Mouse (Mus musculus) intestine, embryonic 16.5 days (tissue): ENCODE results near the gene Fam173a. TPM values are rescaled to one million over a fixed set of nuclear protein-coding genes. Genes with fewer than 3 reads are reported as not detected.
A peak's percentile ranks its signal among the peaks of the same experiment; 100 is the strongest.

ENCODE experiments used
- ATAC-seq: fragments of 200-750 bp; cut with Nextera tagmentation; 2 replicates; pipeline ENCODE4 v1.8.0; 2017; ENCODE audit warnings: moderate TSS enrichment, moderate library complexity
- H3K27ac ChIP-seq: fragments of 300-500 bp; sonication (generic); 2 replicates; pipeline ENCODE4 v1.5.1; 2014; ENCODE audit warnings: mild to moderate bottlenecking, low read length
- H3K27me3 ChIP-seq: fragments of 300-500 bp; sonication (generic); replicated peaks from 2 replicates; pipeline ENCODE4 v1.6.1; 2014; ENCODE audit warnings: low read length, control low read depth, mixed read lengths; ENCODE audit not compliant: control insufficient read depth, insufficient read depth
- H3K36me3 ChIP-seq: fragments of 300-500 bp; sonication (generic); 2 replicates; pipeline ENCODE4 v1.6.1; 2014; ENCODE audit warnings: low read length, control low read depth; ENCODE audit not compliant: control insufficient read depth, insufficient read depth
- H3K4me1 ChIP-seq: fragments of 300-500 bp; sonication (generic); 2 replicates; pipeline ENCODE4 v1.6.1; 2014; ENCODE audit warnings: low read length, control low read depth, mixed read lengths; ENCODE audit not compliant: control insufficient read depth, insufficient read depth
- H3K4me2 ChIP-seq: fragments of 300-500 bp; sonication (generic); 2 replicates; pipeline ENCODE4 v1.6.1; 2014; ENCODE audit warnings: low read depth, low read length, control low read depth
- H3K4me3 ChIP-seq: fragments of 300-500 bp; sonication (generic); 2 replicates; pipeline ENCODE4 v1.5.1; 2014; ENCODE audit warnings: mild to moderate bottlenecking, low read length
- H3K9ac ChIP-seq: fragments of 300-500 bp; sonication (generic); 2 replicates; pipeline ENCODE4 v1.6.1; 2014; ENCODE audit warnings: low read depth, low read length
- H3K9me3 ChIP-seq: fragments of 300-500 bp; sonication (generic); 2 replicates; pipeline ENCODE4 v1.6.1; 2016; ENCODE audit warnings: low read length, control low read depth; ENCODE audit not compliant: control insufficient read depth
- WGBS: fragments of 180-500 bp; shearing (Covaris S2); extraction: QIAGEN DNeasy Blood & Tissue Kit; methylation state at CpG from one replicate; pipeline ENCODE4 v1.1.7; 2014; 5-methylcytosine and 5-hydroxymethylcytosine counted together
- polyA plus RNA-seq: library from polyadenylated mRNA; unstranded; fragments of >200 nt; fragmentation: Nextera tagmentation; extraction: Ambion mirVana; gene quantifications from 2 replicates; pipeline ENCODE4 v1.2.1, GENCODE M21; 2015

The Fam173a gene
- polyA plus RNA-seq, 1 experiment from 2014 or later = 111 TPM

- no peak for ATAC-seq
- 80% methylated on average over 4 of the region's 4 CpGs for WGBS
- H3K4me3 ChIP-seq = peak overlapping the region; percentile 69
- H3K4me2 ChIP-seq = peak overlapping the region; percentile 67
- H3K9me3 ChIP-seq = no peaks in the 10 kb centered on the region
- H3K9ac ChIP-seq = 0 out of 2 replicates have a peak overlapping the region, but pooled peaks have one; percentile 82
- no peaks in the 10 kb centered on the region for H3K27me3 ChIP-seq
- H3K36me3 ChIP-seq = peaks cover 15% of the 10 kb centered on the region
- 0 out of 2 replicates have a peak overlapping the region, but pooled peaks have one; percentile 93 for H3K27ac ChIP-seq
- peaks cover 50% of the 10 kb centered on the region for H3K4me1 ChIP-seq
Measured at GRCm38 (mm10) chr17:25830200-25830753, 37.6 kb upstream of the Fam173a start.

GRCm38 (mm10) chr17:25829558-25830017 is 36.9 kb upstream of the Fam173a start:
- Histone ChIP-seq H3K4me3 (peak overlapping the region; percentile 69), H3K4me2 (peak overlapping the region; percentile 67), H3K27me3 (no peaks in the 10 kb centered on the region), H3K9me3 (no peaks in the 10 kb centered on the region), H3K9ac (peak overlapping the region; percentile 82), H3K27ac (peak overlapping the region; percentile 93), H3K4me1 (peaks cover 50% of the 10 kb centered on the region), H3K36me3 (peaks cover 15% of the 10 kb centered on the region)
- no peak for ATAC-seq
- 39% methylated on average over 8 of the region's 8 CpGs for WGBS

GRCm38 (mm10) chr17:25828712-25829557 is 36.2 kb upstream of the Fam173a start, which contains the start of gene Jmjd8:
Jmjd8 (plus strand) TSS chr17:25828867.
- Histone ChIP-seq H3K9me3 (no peaks in the 10 kb centered on the region), H3K36me3 (peaks cover 15% of the 10 kb centered on the region), H3K27me3 (no peaks in the 10 kb centered on the region), H3K4me2 (peak within 1 kb of the TSS; percentile 67), H3K27ac (peak within 1 kb of the TSS; percentile 93), H3K4me1 (peaks cover 50% of the 10 kb centered on the region), H3K4me3 (peak within 1 kb of the TSS; percentile 69), H3K9ac (peak within 1 kb of the TSS; percentile 82)
- WGBS = 1% methylated on average over 32 of the region's 32 CpGs
- ATAC-seq = peak; percentile 47

- ATAC-seq = no peak
- Histone ChIP-seq H3K4me1 (peaks cover 51% of the 10 kb centered on the region), H3K4me3 (peak overlapping the region; percentile 69), H3K27me3 (no peaks in the 10 kb centered on the region), H3K9ac (peak overlapping the region; percentile 82), H3K27ac (peak overlapping the region; percentile 93), H3K36me3 (peaks cover 15% of the 10 kb centered on the region), H3K9me3 (no peaks in the 10 kb centered on the region), H3K4me2 (peak overlapping the region; percentile 67)
- 83% methylated on average over 8 of the region's 8 CpGs for WGBS
Measured at GRCm38 (mm10) chr17:25828223-25828594, 35.5 kb upstream of the Fam173a start.

GRCm38 (mm10) chr17:25827546-25828222 is 35.0 kb upstream of the Fam173a start:
- no peak for ATAC-seq
- Histone ChIP-seq H3K4me3 (no peak overlapping the region), H3K27me3 (no peaks in the 10 kb centered on the region), H3K4me2 (no peak overlapping the region), H3K36me3 (peaks cover 15% of the 10 kb centered on the region), H3K4me1 (peaks cover 51% of the 10 kb centered on the region), H3K27ac (no peak overlapping the region), H3K9ac (0 out of 2 replicates have a peak overlapping the region, but pooled peaks have one; percentile 82), H3K9me3 (no peaks in the 10 kb centered on the region)
- 88% methylated on average over 22 of the region's 22 CpGs for WGBS

- Histone ChIP-seq H3K36me3 (peaks cover 15% of the 10 kb centered on the region), H3K9me3 (no peaks in the 10 kb centered on the region), H3K4me1 (peaks cover 48% of the 10 kb centered on the region), H3K9ac (no peak overlapping the region), H3K4me3 (no peak overlapping the region), H3K27ac (no peak overlapping the region), H3K4me2 (no peak overlapping the region), H3K27me3 (no peaks in the 10 kb centered on the region)
- 95% methylated on average over 13 of the region's 13 CpGs for WGBS
- no peak for ATAC-seq
Measured at GRCm38 (mm10) chr17:25827011-25827410, 34.3 kb upstream of the Fam173a start.

- 94% methylated on average over 27 of the region's 27 CpGs for whole genome bisulfite sequencing
- ATAC-seq = no peak
- peaks cover 39% of the 10 kb centered on the region for H3K4me1 ChIP-seq
Measured at GRCm38 (mm10) chr17:25825984-25826570, 33.4 kb upstream of the Fam173a start.

GRCm38 (mm10) chr17:25825311-25825710 is 32.6 kb upstream of the Fam173a start:
- Histone ChIP-seq H3K4me3 (no peak overlapping the region), H3K27ac (no peak overlapping the region), H3K4me1 (peaks cover 31% of the 10 kb centered on the region), H3K27me3 (peaks cover 5% of the 10 kb centered on the region), H3K36me3 (peaks cover 5% of the 10 kb centered on the region), H3K9me3 (no peaks in the 10 kb centered on the region), H3K9ac (no peak overlapping the region), H3K4me2 (no peak overlapping the region)
- WGBS = 91% methylated on average over 6 of the region's 6 CpGs
- no peak for ATAC-seq

More at GRCm38 (mm10) chr17:25825984-25826570, 33.4 kb upstream of the Fam173a start:
- Histone ChIP-seq H3K4me2 (no peak overlapping the region), H3K36me3 (peaks cover 12% of the 10 kb centered on the region), H3K4me3 (no peak overlapping the region), H3K27ac (no peak overlapping the region), H3K9me3 (no peaks in the 10 kb centered on the region), H3K9ac (no peak overlapping the region), H3K27me3 (0 out of 2 replicates have a peak, but pooled peaks cover 2% of the 10 kb centered on the region)
